Mouse (Mus musculus) hindbrain, embryonic 14.5 days (tissue): ENCODE measurements around the gene Tmem176b. TPM values are rescaled to one million over a fixed set of nuclear protein-coding genes. Genes with fewer than 3 reads are reported as not detected.

Experiments
- ATAC-seq: fragments of 200-750 bp; cut with Nextera tagmentation; 2 replicates; pipeline ENCODE4 v1.8.0; 2017; ENCODE audit warnings: moderate number of reproducible peaks, mild to moderate bottlenecking, moderate TSS enrichment, moderate library complexity; ENCODE audit not compliant: low FRiP score
- DNase-seq: peaks from one replicate; pipeline ENCODE4 v3.0.0-alpha.2; 2015; ENCODE audit warnings: low spot score
- H3K27ac ChIP-seq: fragments of 300-500 bp; sonication (generic); 2 replicates; pipeline ENCODE4 v1.5.1; 2014; ENCODE audit warnings: mild to moderate bottlenecking, moderate library complexity
- H3K27me3 ChIP-seq: fragments of 300-500 bp; sonication (generic); 2 replicates; pipeline ENCODE4 v1.6.1; 2014; ENCODE audit warnings: mild to moderate bottlenecking, low read length, mixed read lengths; ENCODE audit not compliant: control insufficient read depth, insufficient read depth
- H3K36me3 ChIP-seq: fragments of 300-500 bp; sonication (generic); replicated peaks from 2 replicates; pipeline ENCODE4 v1.6.1; 2014; ENCODE audit not compliant: control insufficient read depth, insufficient read depth
- H3K4me1 ChIP-seq: fragments of 300-500 bp; sonication (generic); replicated peaks from 2 replicates; pipeline ENCODE4 v1.6.1; 2014; ENCODE audit warnings: antibody characterized with exemption, low read length, mixed read lengths; ENCODE audit not compliant: control insufficient read depth, insufficient read depth
- H3K4me2 ChIP-seq: fragments of 300-500 bp; sonication (generic); replicated peaks from 2 replicates; pipeline ENCODE4 v1.6.1; 2014; ENCODE audit warnings: mild to moderate bottlenecking, moderate library complexity
- H3K4me3 ChIP-seq: fragments of 300-500 bp; sonication (generic); replicated peaks from 2 replicates; pipeline ENCODE4 v1.5.1; 2014; ENCODE audit warnings: mild to moderate bottlenecking, low read length
- H3K9ac ChIP-seq: fragments of 300-500 bp; sonication (generic); 2 replicates; pipeline ENCODE4 v1.6.1; 2014
- H3K9me3 ChIP-seq: fragments of 300-500 bp; sonication (generic); 2 replicates; pipeline ENCODE4 v1.6.1; 2016; ENCODE audit warnings: low read length; ENCODE audit not compliant: control insufficient read depth
- WGBS: fragments of 180-500 bp; shearing (Covaris S2); extraction: QIAGEN DNeasy Blood & Tissue Kit; methylation state at CpG from one replicate; pipeline ENCODE4 v1.1.7; 2014; 5-methylcytosine and 5-hydroxymethylcytosine counted together
- polyA plus RNA-seq: library from polyadenylated mRNA; unstranded; fragments of >200 nt; fragmentation: Nextera tagmentation; extraction: Ambion mirVana; gene quantifications from 2 replicates; pipeline ENCODE4 v1.2.1, GENCODE M21; 2014

The Tmem176b gene
- polyA plus RNA-seq, 1 experiment from 2014 or later = 123 TPM

DNA sequence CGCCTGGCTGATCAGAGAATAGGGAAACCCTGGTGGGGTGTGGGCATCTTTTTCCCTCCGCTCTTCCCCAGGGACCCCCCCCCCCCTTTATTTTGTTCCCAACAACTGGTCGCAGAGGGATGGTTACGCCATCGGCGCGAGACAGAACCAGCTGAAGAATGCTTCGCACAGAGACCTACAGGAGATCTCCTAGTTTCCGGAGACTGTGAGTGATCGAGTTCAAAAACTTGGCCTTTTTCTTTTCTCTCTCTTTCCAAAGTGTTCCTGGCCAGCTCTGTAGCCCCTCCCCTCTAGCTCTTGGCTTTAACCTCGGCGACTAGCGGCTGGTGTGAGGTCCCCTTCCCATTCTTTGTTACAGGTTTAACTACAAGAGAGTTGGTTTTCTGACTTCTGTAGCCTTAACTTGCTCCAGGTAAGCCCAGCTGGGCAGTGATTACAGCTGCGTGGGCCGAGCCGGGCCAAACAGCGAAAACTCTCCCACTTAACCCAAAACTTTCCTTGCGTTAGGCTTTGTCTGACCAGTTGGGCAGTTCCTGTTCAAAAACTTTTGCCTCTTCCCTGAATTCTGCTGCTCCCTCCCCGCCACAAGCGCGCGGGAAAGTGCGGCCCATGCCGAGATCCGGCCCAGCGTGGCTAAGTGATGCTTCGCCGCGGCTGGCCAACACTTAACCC lies 10.7 kb upstream of the Tmem176b start:
- H3K27me3 ChIP-seq = no peaks in the 10 kb centered on the region
- DNase-seq (peak; percentile 44), ATAC-seq (peak; percentile 40; the same call in 1 of the 2 replicates)
- no peaks in the 10 kb centered on the region for H3K9me3 ChIP-seq
- H3K9ac ChIP-seq = peak overlapping the region; percentile 14; the same call in 1 of the 2 replicates
- peak overlapping the region; percentile 56 for H3K4me2 ChIP-seq
- H3K4me1 ChIP-seq = no peaks in the 10 kb centered on the region; the same call in 1 of the 2 replicates
- WGBS = 2% methylated on average over 29 of the region's 29 CpGs
- H3K4me3 ChIP-seq = peak overlapping the region; percentile 26
- H3K36me3 ChIP-seq = no peaks in the 10 kb centered on the region
- 0 out of 2 replicates have a peak overlapping the region, but pooled peaks have one; percentile 23 for H3K27ac ChIP-seq

- ATAC-seq (no peak), DNase-seq (no peak)
- Histone ChIP-seq H3K36me3 (0 out of 2 replicates have a peak, but pooled peaks cover 3% of the 10 kb centered on the region), H3K9ac (no peak overlapping the region), H3K9me3 (no peaks in the 10 kb centered on the region), H3K27me3 (no peaks in the 10 kb centered on the region), H3K4me1 (peaks cover 19% of the 10 kb centered on the region), H3K4me3 (no peak overlapping the region), H3K27ac (no peak overlapping the region), H3K4me2 (no peak overlapping the region)
- 68% methylated on average over 4 of the region's 4 CpGs for WGBS
Observed at GRCm38 (mm10) chr6:48845086-48845485, 3.8 kb upstream of the Tmem176b start.

- H3K27me3 ChIP-seq = no peaks in the 10 kb centered on the region
- H3K9me3 ChIP-seq = no peaks in the 10 kb centered on the region
- DNase-seq (no peak), ATAC-seq (no peak)
- H3K4me3 ChIP-seq = no peak overlapping the region
- H3K36me3 ChIP-seq = 0 out of 2 replicates have a peak, but pooled peaks cover 3% of the 10 kb centered on the region
- WGBS = 70% methylated on average over 11 of the region's 11 CpGs
- H3K9ac ChIP-seq = no peak overlapping the region
- peak overlapping the region; percentile 52 for H3K4me2 ChIP-seq
- H3K27ac ChIP-seq = no peak overlapping the region
- H3K4me1 ChIP-seq = peaks cover 28% of the 10 kb centered on the region
Observed at GRCm38 (mm10) chr6:48842111-48842842, 981 bp upstream of the Tmem176b start.

GRCm38 (mm10) chr6:48840371-48840969 lies 826 bp downstream of the Tmem176b start, which contains the start of gene Tmem176a:
Tmem176a (plus strand) TSS chr6:48840919.
- WGBS = 19% methylated on average over 7 of the region's 7 CpGs
- peak within 1 kb of the TSS; percentile 53 for H3K9ac ChIP-seq
- DNase-seq (peak; percentile 44), ATAC-seq (peak; percentile 32; the same call in 1 of the 2 replicates)
- H3K4me2 ChIP-seq = peak within 1 kb of the TSS; percentile 52
- H3K4me1 ChIP-seq = peaks cover 28% of the 10 kb centered on the region
- H3K27ac ChIP-seq = peak within 1 kb of the TSS; percentile 77
- no peaks in the 10 kb centered on the region for H3K27me3 ChIP-seq
- peak within 1 kb of the TSS; percentile 30 for H3K4me3 ChIP-seq
- H3K9me3 ChIP-seq = no peaks in the 10 kb centered on the region
- peaks cover 10% of the 10 kb centered on the region; the same call in 1 of the 2 replicates for H3K36me3 ChIP-seq

- DNase-seq = no peak
- ATAC-seq = no peak
- 80% methylated on average over 6 of the region's 6 CpGs for WGBS
- Histone ChIP-seq H3K9me3 (no peaks in the 10 kb centered on the region), H3K27me3 (no peaks in the 10 kb centered on the region), H3K27ac (no peak overlapping the region), H3K4me3 (no peak overlapping the region), H3K9ac (no peak overlapping the region), H3K4me2 (peak overlapping the region; percentile 52), H3K4me1 (peaks cover 28% of the 10 kb centered on the region), H3K36me3 (peaks cover 18% of the 10 kb centered on the region)
Observed at GRCm38 (mm10) chr6:48838321-48839080, 2.8 kb downstream of the Tmem176b start.

GRCm38 (mm10) chr6:48837516-48837915 lies 3.8 kb downstream of the Tmem176b start:
- no peak overlapping the region for H3K4me2 ChIP-seq
- DNase-seq (no peak), ATAC-seq (no peak)
- no peaks in the 10 kb centered on the region for H3K27me3 ChIP-seq
- 89% methylated on average over 7 of the region's 7 CpGs for WGBS
- H3K4me1 ChIP-seq = peaks cover 28% of the 10 kb centered on the region
- H3K4me3 ChIP-seq = no peak overlapping the region
- no peaks in the 10 kb centered on the region for H3K9me3 ChIP-seq
- peaks cover 25% of the 10 kb centered on the region for H3K36me3 ChIP-seq
- no peak overlapping the region for H3K9ac ChIP-seq
- H3K27ac ChIP-seq = no peak overlapping the region

- Histone ChIP-seq H3K4me3 (no peak overlapping the region), H3K4me2 (no peak overlapping the region), H3K9me3 (no peaks in the 10 kb centered on the region), H3K4me1 (peaks cover 20% of the 10 kb centered on the region), H3K27ac (no peak overlapping the region), H3K36me3 (peaks cover 25% of the 10 kb centered on the region), H3K27me3 (no peaks in the 10 kb centered on the region), H3K9ac (no peak overlapping the region)
- ATAC-seq (no peak), DNase-seq (no peak)
- WGBS = 92% methylated on average over 5 of the region's 5 CpGs
Observed at GRCm38 (mm10) chr6:48836146-48836545, 5.2 kb downstream of the Tmem176b start.

DNA sequence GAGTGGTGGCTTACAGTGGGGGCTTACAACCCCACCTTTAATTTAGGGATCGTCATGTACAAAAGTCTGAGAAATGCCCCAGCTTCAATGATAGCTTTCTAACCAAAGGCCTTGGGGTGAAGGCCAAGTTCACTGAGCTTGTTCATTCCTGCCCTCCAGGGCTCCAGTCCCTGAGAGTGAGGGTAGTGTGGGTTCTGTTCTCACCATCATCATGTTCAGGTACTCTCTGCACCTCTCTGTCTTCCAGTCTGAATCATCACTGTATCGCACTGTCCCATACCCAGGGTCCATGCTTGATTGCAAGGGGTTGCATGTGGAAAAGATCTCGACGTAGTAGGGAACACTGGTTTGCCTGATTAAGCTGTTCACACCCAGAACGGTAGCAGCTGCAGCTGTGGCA lies 6.1 kb downstream of the Tmem176b start:
- no peak overlapping the region for H3K4me2 ChIP-seq
- no peak overlapping the region for H3K4me3 ChIP-seq
- H3K27ac ChIP-seq = no peak overlapping the region
- no peak for DNase-seq
- H3K27me3 ChIP-seq = no peaks in the 10 kb centered on the region
- 88% methylated on average over 5 of the region's 5 CpGs for WGBS
- no peak overlapping the region for H3K9ac ChIP-seq
- no peak for ATAC-seq
- H3K4me1 ChIP-seq = peaks cover 11% of the 10 kb centered on the region
- peaks cover 25% of the 10 kb centered on the region for H3K36me3 ChIP-seq
- no peaks in the 10 kb centered on the region for H3K9me3 ChIP-seq
